Mouse (Mus musculus) R1 (cell line): ENCODE results near the gene Syncrip.
A peak's percentile ranks its signal among the peaks of the same experiment; 100 is the strongest.
"Not testable (repeated sequence)": the region's sequence is repeated elsewhere in the genome, so short reads cannot be mapped to it uniquely, and the experiment has no call there.

Experiments used
- DNase-seq: peaks from one replicate; pipeline ENCODE4 v3.0.0-alpha.2; 2018; ENCODE audit warnings: low read depth, low spot score

The Syncrip gene

GRCm38 (mm10) chr9:88482829-88483396, 539 bp upstream of the Syncrip start:
- DNase-seq: peak; percentile 76

- peak; percentile 36 for DNase-seq
Measured at GRCm38 (mm10) chr9:88481791-88482160, 598 bp downstream of the Syncrip start.

GRCm38 (mm10) chr9:88481061-88481790, 1.1 kb downstream of the Syncrip start:
- peak; percentile 78 for DNase-seq

- no peak for DNase-seq
Measured at GRCm38 (mm10) chr9:88480120-88480519, 2.3 kb downstream of the Syncrip start.

- no peak for DNase-seq
Measured at GRCm38 (mm10) chr9:88476138-88476537, 6.2 kb downstream of the Syncrip start.

- not testable (repeated sequence) for DNase-seq
Measured at GRCm38 (mm10) chr9:88461017-88461416, 21.4 kb downstream of the Syncrip start.

GRCm38 (mm10) chr9:88439991-88440390, 42.4 kb downstream of the Syncrip start:
- DNase-seq: no peak

GRCm38 (mm10) chr9:88439238-88439600, 43.2 kb downstream of the Syncrip start:
- DNase-seq: no peak

GRCm38 (mm10) chr9:88438555-88439237, 43.7 kb downstream of the Syncrip start, which contains the start of gene Snx14:
Snx14 (minus strand) TSS chr9:88438958.
- peak; percentile 97 for DNase-seq

- DNase-seq: no peak
Measured at GRCm38 (mm10) chr9:88438237-88438554, 44.2 kb downstream of the Syncrip start.

GRCm38 (mm10) chr9:88437342-88438236, 44.8 kb downstream of the Syncrip start:
- DNase-seq: no peak

GRCm38 (mm10) chr9:88424356-88424755, 58.0 kb downstream of the Syncrip start:
- DNase-seq: no peak

GRCm38 (mm10) chr9:88422428-88422827, 59.9 kb downstream of the Syncrip start:
- DNase-seq: peak; percentile 54

GRCm38 (mm10) chr9:88416752-88417151, 65.6 kb downstream of the Syncrip start:
- no peak for DNase-seq

- DNase-seq: no peak
Measured at GRCm38 (mm10) chr9:88409978-88410377, 72.4 kb downstream of the Syncrip start.

GRCm38 (mm10) chr9:88404515-88404914, 77.9 kb downstream of the Syncrip start:
- DNase-seq: no peak

GRCm38 (mm10) chr9:88404088-88404487, 78.3 kb downstream of the Syncrip start:
- peak; percentile 59 for DNase-seq

- DNase-seq: no peak
Measured at GRCm38 (mm10) chr9:88398461-88398860, 83.9 kb downstream of the Syncrip start.
